Mouse (Mus musculus) layer of hippocampus, postnatal 25 days (tissue): ENCODE results near the gene Gm28038. TPM values are rescaled to one million over a fixed set of nuclear protein-coding genes. Genes with fewer than 3 reads are reported as not detected.

ENCODE experiments used
- DNase-seq, 2 experiments: peaks; one replicate each; pipeline ENCODE4 v3.0.0; 2022; ENCODE audit warnings: mixed read lengths in 2 of 2, low spot score in 1 of 2; ENCODE audit errors: extremely low spot score in 1 of 2
- total RNA-seq, 2 experiments: library from RNA; stranded (reverse); gene quantifications; 2 replicates each; pipeline ENCODE4 v1.2.3; 2021

The Gm28038 gene
- total RNA-seq, 2 experiments from 2014 or later = not detected

DNA sequence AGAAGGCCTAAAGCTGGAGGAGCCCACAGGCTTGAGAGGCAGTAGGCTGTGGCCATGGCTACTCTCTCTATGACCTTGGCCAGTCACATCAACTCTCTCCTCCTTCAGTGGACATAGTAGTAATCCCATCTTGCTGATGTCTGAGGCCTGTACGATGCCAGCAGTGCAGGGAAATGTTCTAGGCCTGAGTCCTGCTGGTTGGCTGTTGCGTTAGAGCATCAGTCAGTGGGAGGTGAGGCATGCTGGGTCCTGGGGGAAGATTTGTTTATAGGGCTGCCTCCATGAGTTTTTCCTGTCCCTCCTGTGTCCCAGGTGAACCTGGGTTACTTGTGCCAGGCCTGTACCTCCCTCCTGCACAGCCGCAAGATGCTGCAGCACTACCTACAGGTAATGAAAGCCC, 61.2 kb downstream of the Gm28038 start:
- peak in 1 of 2 experiments; percentile 7 for DNase-seq

DNA sequence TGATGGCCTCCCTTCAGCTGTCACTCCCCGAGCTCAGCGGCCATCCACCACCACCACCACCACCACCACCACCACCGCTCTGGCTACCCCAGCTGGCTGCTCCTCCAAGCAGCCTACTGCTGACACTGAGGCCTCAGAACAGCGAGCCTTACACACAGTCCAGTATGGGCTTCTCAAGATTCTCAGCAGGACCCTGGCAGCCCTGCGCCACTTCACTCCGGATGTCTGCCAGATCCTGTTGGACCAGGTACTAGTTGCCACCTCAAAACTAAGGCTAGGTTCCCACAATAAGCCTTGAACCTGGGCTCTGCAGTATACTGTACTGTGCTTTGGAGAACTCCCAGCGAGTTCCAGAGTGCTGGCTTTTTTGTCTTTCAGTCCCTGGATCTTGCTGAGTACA, 61.7 kb downstream of the Gm28038 start:
- no peak for DNase-seq

DNA sequence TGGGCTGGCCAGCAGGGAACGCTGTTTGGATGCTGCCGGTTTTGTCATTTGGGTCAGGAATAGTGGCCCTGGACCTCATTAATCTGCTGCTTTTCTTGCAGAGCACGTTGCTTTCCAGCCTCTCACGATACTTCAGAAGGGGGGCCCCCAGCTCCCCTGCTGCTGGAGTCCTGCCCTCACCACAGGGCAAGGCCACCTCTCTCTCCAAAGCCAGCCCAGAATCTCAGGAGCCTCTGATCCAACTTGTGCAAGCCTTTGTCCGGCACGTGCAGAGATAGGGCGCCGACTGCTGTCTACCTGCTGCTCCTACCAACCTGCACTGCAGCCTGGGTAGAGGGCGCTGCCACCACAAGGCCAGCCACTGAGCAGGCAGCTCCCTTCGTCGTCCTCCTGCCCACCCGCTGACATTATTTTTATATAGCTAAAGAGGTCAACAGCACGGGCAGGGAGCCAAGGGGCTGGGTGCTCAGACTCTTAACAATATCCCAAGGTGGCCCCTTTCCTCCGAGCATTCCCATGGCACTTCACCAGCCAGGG, 62.8 kb downstream of the Gm28038 start:
- peak in 1 of 2 experiments; percentile 15 for DNase-seq

DNA sequence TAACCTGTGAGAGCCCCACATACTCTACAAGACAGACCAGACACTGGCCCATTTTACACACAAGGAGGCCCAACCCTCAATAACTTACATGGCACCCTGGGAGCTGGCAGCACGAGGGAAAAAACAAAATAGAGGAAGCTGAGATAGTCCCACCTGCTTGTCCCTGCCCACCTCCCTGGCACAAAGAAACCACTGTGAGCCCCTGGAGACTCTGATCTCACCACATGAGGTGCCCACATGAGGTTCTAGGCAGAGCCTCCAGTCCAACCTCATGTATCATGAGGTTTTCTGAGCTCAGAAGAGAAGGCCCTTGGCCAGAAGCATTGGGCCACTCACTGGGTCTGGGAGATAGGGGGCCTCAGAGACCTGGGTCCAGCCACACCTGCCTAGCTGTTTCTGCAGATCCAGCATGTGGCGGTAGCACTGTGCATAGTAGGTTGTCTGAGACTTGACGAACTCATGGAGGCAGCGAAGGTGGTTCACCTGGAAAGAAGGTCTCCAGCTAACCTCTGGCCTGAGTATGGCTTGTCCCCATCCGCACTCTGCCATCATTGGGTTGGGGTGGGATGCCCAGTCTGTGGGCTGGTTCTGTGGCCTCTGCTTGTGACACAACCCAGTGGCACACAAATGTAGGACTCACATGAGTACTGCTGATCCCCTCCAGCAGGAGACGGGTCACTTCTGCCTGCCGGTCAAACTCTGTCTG, 65.3 kb downstream of the Gm28038 start:
- DNase-seq = no peak

DNA sequence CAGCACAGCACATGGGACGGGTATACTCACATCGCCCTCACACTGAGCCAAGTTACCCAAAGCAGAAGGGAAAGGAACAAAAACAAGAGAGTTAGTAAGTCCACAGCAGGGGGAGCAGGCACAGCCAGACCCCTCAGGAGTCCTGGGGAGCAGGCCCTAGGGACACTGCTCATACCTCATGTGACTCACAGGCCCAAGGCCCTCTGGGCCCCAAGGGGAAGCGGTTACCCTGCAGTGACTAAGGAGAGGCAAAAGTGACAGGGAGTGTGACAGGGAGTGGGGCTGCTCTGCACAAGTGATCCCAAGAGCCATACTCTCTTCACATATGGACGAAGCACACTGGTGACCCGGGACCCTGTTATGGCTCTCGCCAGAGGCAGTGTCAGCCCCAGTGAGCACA, 68.4 kb downstream of the Gm28038 start:
- no peak for DNase-seq

Other genes starting within 250 kb of the Gm28038 start
- gene Wdr34, start 232.2 kb upstream of the Gm28038 start, total RNA-seq = 10 to 100 TPM; 32.5 to 33.0 TPM
- gene Set, start 223.7 kb upstream of the Gm28038 start, total RNA-seq = 100 to 1,000 TPM; 187 to 188 TPM
- 1 to 10 TPM; 1.2 to 1.9 TPM for gene Pkn3, start 203.4 kb upstream of the Gm28038 start, total RNA-seq
- gene Zdhhc12, start 187.4 kb upstream of the Gm28038 start, total RNA-seq = 10 to 100 TPM in 1 of 2 experiments, 1 to 10 TPM in 1; 9.9 to 11.4 TPM
- gene Zer1, start 156.5 kb upstream of the Gm28038 start, total RNA-seq = 100 to 1,000 TPM; 191 to 213 TPM
- gene Tbc1d13, start 147.3 kb upstream of the Gm28038 start, total RNA-seq = 10 to 100 TPM; 59.0 to 61.6 TPM
- gene Endog, start 109.5 kb upstream of the Gm28038 start, total RNA-seq = 10 to 100 TPM; 22.7 to 25.0 TPM
- gene Spout1, start 102.6 kb upstream of the Gm28038 start, total RNA-seq = 10 to 100 TPM; 35.1 to 35.4 TPM
- 10 to 100 TPM; 17.1 to 18.4 TPM for gene Kyat1, start 75.2 kb upstream of the Gm28038 start, total RNA-seq
- 10 to 100 TPM; 57.1 to 60.7 TPM for gene Lrrc8a, start 43.3 kb upstream of the Gm28038 start, total RNA-seq
- gene Gm28035, start 40.5 kb upstream of the Gm28038 start, total RNA-seq = 1 to 10 TPM; 6.1 to 7.4 TPM
- gene Phyhd1, start 14.8 kb upstream of the Gm28038 start, total RNA-seq = 10 to 100 TPM; 18.6 to 24.8 TPM
- gene Dolk, start 5.3 kb downstream of the Gm28038 start, total RNA-seq = 10 to 100 TPM; 24.3 to 25.7 TPM
- 10 to 100 TPM; 18.7 to 22.0 TPM for gene Nup188, start 5.4 kb downstream of the Gm28038 start, total RNA-seq
- gene Sh3glb2, start 78.3 kb downstream of the Gm28038 start, total RNA-seq = 100 to 1,000 TPM; 249 to 278 TPM
- 100 to 1,000 TPM; 102 to 110 TPM for gene Miga2, start 83.2 kb downstream of the Gm28038 start, total RNA-seq
- gene Dolpp1, start 111.2 kb downstream of the Gm28038 start, total RNA-seq = 10 to 100 TPM; 25.1 to 27.5 TPM
- gene Crat, start 134.8 kb downstream of the Gm28038 start, total RNA-seq = 10 to 100 TPM; 49.6 to 51.1 TPM
- 100 to 1,000 TPM; 163 to 169 TPM for gene Ptpa, start 135.0 kb downstream of the Gm28038 start, total RNA-seq
- gene Ier5l, start 193.2 kb downstream of the Gm28038 start, total RNA-seq = 10 to 100 TPM; 12.8 to 13.1 TPM